Mouse (Mus musculus) heart, embryonic 13.5 days (tissue): ENCODE measurements at regions not wholly inside any gene's neighbourhood (a gene's known extent, or its start where the extent isn't known, plus 50 kb on each side); places are given as distances from the start of the nearest gene placed in this dataset.
A peak's percentile ranks its signal among the peaks of the same experiment; 100 is the strongest.

Experiments
- ATAC-seq: fragments of 200-750 bp; cut with Nextera tagmentation; 2 replicates; pipeline ENCODE4 v1.8.0; 2017; ENCODE audit warnings: moderate TSS enrichment; ENCODE audit not compliant: insufficient number of reproducible peaks, low FRiP score, low TSS enrichment; ENCODE audit errors: extremely low read depth
- H3K27ac ChIP-seq: fragments of 300-500 bp; sonication (generic); replicated peaks from 2 replicates; pipeline ENCODE4 v1.5.1; 2015; ENCODE audit warnings: moderate library complexity, mild to moderate bottlenecking, inconsistent platforms
- H3K27me3 ChIP-seq: fragments of 300-500 bp; sonication (generic); replicated peaks from 2 replicates; pipeline ENCODE4 v1.6.1; 2015; ENCODE audit warnings: mild to moderate bottlenecking, inconsistent platforms
- H3K36me3 ChIP-seq: fragments of 300-500 bp; sonication (generic); 2 replicates; pipeline ENCODE4 v1.6.1; 2015; ENCODE audit warnings: mild to moderate bottlenecking, inconsistent platforms
- H3K4me1 ChIP-seq: fragments of 300-500 bp; sonication (generic); 2 replicates; pipeline ENCODE4 v1.6.1; 2015; ENCODE audit warnings: inconsistent platforms
- H3K4me2 ChIP-seq: fragments of 300-500 bp; sonication (generic); 2 replicates; pipeline ENCODE4 v1.6.1; 2015; ENCODE audit warnings: inconsistent platforms, mild to moderate bottlenecking, moderate library complexity
- H3K4me3 ChIP-seq: fragments of 300-500 bp; sonication (generic); 2 replicates; pipeline ENCODE4 v1.5.1; 2015; ENCODE audit warnings: moderate library complexity, mild to moderate bottlenecking, inconsistent platforms
- H3K9ac ChIP-seq: fragments of 300-500 bp; sonication (generic); 2 replicates; pipeline ENCODE4 v1.6.1; 2015; ENCODE audit warnings: inconsistent platforms, mild to moderate bottlenecking, moderate library complexity
- H3K9me3 ChIP-seq: fragments of 300-500 bp; sonication (generic); 2 replicates; pipeline ENCODE4 v1.6.1; 2016; ENCODE audit warnings: inconsistent platforms
- WGBS: fragments of 180-500 bp; shearing (Covaris S2); methylation state at CpG from one replicate; pipeline ENCODE4 v1.1.7; 2015; ENCODE audit warnings: mixed read lengths; 5-methylcytosine and 5-hydroxymethylcytosine counted together

DNA sequence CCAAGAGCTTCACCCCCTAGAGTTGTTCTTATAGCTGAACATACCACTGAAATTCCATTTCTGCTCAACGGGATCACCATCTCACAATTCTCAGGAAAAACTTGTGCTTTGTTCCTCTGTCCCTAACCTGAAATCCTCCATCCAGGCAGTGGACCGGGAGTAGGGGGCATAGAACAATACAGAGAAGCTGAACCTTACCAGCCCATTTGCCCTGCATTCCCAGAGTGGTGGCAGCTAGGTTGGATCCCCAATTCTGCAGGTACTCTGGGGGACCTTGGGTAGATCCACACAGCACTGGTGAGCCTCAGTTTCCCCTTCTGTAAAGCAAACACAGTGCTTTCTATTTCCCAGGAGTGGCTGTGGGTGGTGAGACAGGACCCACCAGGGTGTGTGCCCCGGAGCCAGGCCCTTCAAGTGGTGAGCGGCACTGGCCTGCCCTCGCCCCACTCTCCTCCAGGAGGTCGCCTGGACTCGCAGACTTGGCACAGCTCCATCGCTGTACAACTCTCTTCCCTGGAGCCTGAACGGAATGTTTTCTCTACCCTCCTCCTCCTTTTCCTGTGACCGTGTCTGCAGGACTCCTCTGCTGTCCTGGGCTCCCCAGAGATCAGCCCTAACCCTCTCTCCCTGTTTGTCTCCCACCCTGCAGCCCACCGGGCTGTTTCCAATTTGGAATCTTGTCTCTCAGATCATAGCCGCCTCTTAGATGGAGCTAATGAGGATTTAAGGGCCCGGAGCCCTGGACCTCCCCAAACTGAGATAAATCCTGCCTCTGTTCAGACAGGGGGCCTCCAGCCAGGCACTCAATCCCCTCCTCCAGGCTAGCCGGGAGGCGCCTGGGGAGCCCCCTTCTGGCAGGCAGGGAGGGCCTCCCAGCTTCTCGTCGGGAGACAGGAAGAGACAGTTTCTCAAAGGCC, 52.3 kb upstream of the Cux1 start:
- peak; percentile 31; the same call in 1 of the 2 replicates for ATAC-seq
- Histone ChIP-seq H3K4me3 (peak overlapping the region; percentile 29), H3K4me1 (peaks cover 22% of the 10 kb centered on the region), H3K27me3 (peaks cover 22% of the 10 kb centered on the region), H3K9ac (peak overlapping the region; percentile 61), H3K27ac (peak overlapping the region; percentile 70), H3K36me3 (no peaks in the 10 kb centered on the region), H3K9me3 (no peaks in the 10 kb centered on the region), H3K4me2 (peak overlapping the region; percentile 65)
- WGBS, result 7% methylated on average over 17 of the region's 17 CpGs

DNA sequence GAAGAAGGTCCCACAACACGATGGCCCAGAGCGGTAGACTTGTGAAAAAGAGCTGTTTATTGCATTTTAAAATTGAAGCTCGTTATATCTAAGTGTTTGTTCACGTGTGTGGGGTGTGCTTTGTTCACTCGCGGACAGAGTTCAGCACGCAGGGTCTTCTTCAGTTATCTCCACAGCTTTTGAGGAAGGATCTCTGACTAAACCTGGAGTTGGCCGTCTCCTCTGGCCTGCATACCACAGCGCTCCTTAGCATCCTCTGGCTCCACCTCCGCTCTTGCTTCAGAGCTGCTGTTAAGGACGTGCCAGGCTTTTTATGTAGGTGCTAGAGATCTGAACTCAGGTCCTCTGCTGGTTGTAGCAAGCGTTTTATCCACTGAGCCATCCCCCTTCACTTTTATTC, 52.9 kb upstream of the Cux1 start:
- Histone ChIP-seq H3K4me1 (peaks cover 22% of the 10 kb centered on the region), H3K4me3 (peak overlapping the region; percentile 29), H3K27me3 (peaks cover 29% of the 10 kb centered on the region), H3K27ac (peak overlapping the region; percentile 70; the same call in 1 of the 2 replicates), H3K9ac (peak overlapping the region; percentile 61), H3K36me3 (no peaks in the 10 kb centered on the region), H3K4me2 (peak overlapping the region; percentile 65), H3K9me3 (no peaks in the 10 kb centered on the region)
- WGBS, result 16% methylated on average over 12 of the region's 12 CpGs
- no peak for ATAC-seq

GRCm38 (mm10) chr5:136621336-136622125, 54.2 kb upstream of the Cux1 start:
- ATAC-seq, result no peak
- WGBS, result 48% methylated on average over 4 of the region's 4 CpGs
- H3K4me1 ChIP-seq, result peaks cover 22% of the 10 kb centered on the region
- no peaks in the 10 kb centered on the region for H3K36me3 ChIP-seq
- no peak overlapping the region for H3K27ac ChIP-seq
- H3K4me3 ChIP-seq, result no peak overlapping the region
- H3K27me3 ChIP-seq, result peaks cover 34% of the 10 kb centered on the region
- no peaks in the 10 kb centered on the region for H3K9me3 ChIP-seq
- no peak overlapping the region for H3K9ac ChIP-seq
- H3K4me2 ChIP-seq, result no peak overlapping the region

DNA sequence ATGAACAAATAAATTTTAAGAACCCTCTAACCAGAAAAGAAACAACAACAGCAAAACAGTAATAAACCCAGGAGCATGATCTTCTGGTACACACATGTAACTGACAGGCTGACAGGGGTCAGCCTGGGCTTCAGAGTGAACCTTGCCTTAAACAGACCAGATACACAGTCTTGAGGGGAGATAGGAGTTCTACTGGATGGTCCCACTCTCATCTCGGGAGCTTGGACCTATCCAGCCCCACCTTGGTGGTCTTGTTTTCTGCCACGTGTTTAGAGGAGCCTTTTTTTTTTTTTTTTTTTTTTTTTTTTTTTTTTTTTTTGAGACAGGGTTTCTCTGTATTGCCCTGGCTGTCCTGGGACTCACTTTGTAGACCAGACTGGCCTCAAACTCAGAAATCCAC, 54.9 kb upstream of the Cux1 start:
- Histone ChIP-seq H3K4me1 (peaks cover 22% of the 10 kb centered on the region), H3K9me3 (no peaks in the 10 kb centered on the region), H3K4me3 (no peak overlapping the region), H3K9ac (no peak overlapping the region), H3K36me3 (no peaks in the 10 kb centered on the region), H3K27me3 (peaks cover 34% of the 10 kb centered on the region), H3K27ac (no peak overlapping the region), H3K4me2 (no peak overlapping the region)
- ATAC-seq, result no peak
- 16% methylated on average over 2 of the region's 2 CpGs for WGBS

DNA sequence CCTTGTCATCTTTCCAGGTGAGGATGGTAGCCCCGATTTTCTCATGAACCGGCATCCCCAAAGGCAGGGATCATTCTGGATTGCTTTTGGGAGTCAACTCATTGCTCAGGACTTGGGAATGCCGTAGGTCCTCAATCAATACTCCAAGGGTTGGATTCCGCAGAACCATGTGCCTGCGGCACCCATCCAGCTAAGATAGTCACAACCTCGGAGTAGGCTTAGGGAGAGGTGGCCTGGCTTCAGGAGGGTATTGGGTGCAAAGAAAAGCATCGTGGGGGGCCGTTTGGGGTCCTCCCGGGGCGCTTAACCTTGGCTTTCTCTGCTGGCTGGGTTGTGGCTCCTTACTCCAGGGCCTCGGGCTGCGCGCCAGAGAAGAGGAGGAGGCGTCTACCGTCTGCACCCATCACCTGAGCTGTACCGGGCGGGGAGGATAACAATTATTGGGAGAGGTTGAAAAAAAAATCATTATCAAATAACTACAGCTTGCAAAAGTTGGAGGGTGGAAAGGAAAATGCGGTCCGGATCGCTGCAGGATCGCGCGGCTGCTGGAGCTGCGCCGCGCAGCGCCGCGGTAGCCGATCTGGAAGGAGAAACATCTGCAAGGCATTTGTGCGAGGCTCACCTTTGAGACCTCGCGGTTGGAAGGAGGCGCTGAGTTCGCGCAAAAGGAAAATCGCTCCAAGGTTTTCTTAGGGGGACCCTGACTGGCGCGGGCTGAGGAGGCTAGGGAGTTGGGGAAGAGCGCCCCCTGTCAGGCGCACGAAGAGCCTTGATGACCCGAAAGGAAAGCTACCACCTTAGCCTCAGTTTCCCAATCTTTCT, 55.6 kb upstream of the Cux1 start:
- Histone ChIP-seq H3K4me2 (peak overlapping the region; percentile 82), H3K36me3 (no peaks in the 10 kb centered on the region), H3K27ac (no peak overlapping the region), H3K27me3 (peaks cover 34% of the 10 kb centered on the region), H3K9me3 (no peaks in the 10 kb centered on the region), H3K4me3 (peak overlapping the region; percentile 54), H3K4me1 (peaks cover 22% of the 10 kb centered on the region), H3K9ac (peak overlapping the region; percentile 69)
- no peak for ATAC-seq
- 3% methylated on average over 43 of the region's 43 CpGs for WGBS

DNA sequence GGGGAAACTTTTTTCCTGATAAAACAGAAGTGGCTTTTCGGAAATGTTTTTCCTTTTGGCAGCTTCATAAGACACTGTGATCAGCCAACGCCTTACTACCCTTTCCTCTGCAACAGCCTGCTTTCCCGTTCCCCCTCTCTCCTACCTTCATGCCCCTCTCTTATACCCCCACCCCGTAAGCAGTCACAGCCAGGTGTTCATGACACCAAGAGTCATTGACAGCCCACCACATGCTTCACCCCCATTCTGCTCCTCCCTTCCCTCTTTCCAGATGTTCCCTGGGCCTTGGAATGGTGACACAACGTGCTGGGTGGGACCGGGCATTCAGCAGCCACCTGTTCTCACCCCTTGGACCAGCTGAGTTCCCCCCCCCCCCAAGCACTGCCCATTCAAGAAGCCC, 56.5 kb upstream of the Cux1 start:
- Histone ChIP-seq H3K27me3 (peaks cover 34% of the 10 kb centered on the region), H3K36me3 (no peaks in the 10 kb centered on the region), H3K4me1 (peaks cover 22% of the 10 kb centered on the region), H3K4me3 (no peak overlapping the region), H3K9ac (no peak overlapping the region), H3K9me3 (no peaks in the 10 kb centered on the region), H3K4me2 (no peak overlapping the region), H3K27ac (no peak overlapping the region)
- 43% methylated on average over 6 of the region's 6 CpGs for WGBS
- ATAC-seq, result no peak

DNA sequence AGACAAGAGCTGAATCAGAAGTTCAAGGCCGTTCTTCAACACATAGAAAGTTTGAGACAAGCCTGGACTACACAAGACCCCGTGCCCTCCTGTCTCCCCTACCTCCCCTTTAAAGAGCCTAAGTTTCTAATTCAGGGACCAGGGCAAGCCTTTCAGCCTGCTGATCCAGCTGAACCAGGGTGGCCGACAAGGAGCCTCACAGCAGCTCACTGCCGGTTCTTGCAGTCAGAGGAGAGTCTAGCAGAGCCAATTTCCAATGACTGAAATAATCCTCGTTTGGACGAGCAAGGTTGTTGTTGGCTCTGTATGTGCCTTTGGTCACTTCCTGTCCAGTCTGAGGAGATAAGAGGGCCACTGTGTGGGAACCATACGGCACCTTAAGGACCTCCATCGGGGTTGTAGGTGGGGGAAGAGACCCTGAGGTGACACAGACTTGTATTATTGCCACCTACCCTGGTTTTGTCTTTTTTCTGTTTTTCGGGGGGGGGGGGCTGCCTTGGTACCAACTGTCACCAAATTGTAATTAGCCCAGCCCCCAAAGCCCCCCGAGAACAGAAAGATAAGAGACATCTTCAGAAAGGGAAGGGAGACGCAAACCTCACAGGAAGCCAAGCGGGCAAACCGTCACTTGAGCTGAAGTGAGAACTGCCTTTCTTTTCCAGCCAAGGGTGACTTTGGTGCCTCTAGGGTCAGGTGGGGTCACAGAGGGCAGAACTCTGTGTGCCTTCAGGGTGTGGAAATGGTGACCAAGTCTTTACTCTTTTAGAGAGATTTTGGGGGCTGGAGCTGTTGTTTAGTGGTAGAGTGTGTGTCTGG, 58.1 kb upstream of the Cux1 start:
- Histone ChIP-seq H3K9ac (no peak overlapping the region), H3K27ac (no peak overlapping the region), H3K9me3 (no peaks in the 10 kb centered on the region), H3K4me3 (no peak overlapping the region), H3K36me3 (no peaks in the 10 kb centered on the region), H3K4me2 (no peak overlapping the region), H3K27me3 (peaks cover 34% of the 10 kb centered on the region), H3K4me1 (peaks cover 9% of the 10 kb centered on the region)
- no peak for ATAC-seq
- 44% methylated on average over 13 of the region's 13 CpGs for WGBS

DNA sequence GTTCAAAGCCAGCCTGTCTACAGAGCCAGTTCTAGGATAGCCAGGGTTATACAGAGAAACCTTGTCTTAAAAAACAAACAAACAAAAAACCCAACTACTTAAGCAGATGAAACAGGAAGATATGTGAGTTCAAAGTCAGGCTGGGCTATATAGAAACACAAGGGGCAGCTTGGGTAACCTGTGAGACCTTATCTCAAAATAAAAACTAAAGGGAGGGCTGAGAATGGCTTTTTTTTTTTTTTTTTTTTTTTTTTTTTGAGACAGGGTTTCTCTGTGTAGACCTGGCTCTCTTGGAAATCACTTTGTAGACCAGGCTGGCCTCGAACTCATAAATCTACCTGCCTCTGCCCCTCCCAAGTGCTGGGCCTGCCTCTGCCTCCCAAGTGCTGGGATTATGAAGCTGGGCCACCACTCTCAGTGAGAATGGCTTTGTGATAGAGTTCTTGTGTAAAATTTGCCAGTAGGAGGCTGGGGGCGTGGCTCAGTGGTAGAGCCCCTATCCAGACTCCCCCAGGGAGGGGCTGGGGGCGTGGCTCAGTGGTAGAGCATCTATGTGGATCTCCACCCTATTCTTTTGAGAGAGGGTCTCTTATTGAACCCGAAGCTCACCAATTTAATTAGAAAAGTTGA, 59.0 kb upstream of the Cux1 start:
- no peaks in the 10 kb centered on the region for H3K36me3 ChIP-seq
- no peak overlapping the region for H3K27ac ChIP-seq
- H3K9me3 ChIP-seq, result no peaks in the 10 kb centered on the region
- WGBS, result 34% methylated on average over 4 of the region's 4 CpGs
- no peak for ATAC-seq
- no peak overlapping the region for H3K9ac ChIP-seq
- H3K4me2 ChIP-seq, result no peak overlapping the region
- H3K4me1 ChIP-seq, result peaks cover 6% of the 10 kb centered on the region
- H3K27me3 ChIP-seq, result peaks cover 34% of the 10 kb centered on the region
- H3K4me3 ChIP-seq, result no peak overlapping the region

DNA sequence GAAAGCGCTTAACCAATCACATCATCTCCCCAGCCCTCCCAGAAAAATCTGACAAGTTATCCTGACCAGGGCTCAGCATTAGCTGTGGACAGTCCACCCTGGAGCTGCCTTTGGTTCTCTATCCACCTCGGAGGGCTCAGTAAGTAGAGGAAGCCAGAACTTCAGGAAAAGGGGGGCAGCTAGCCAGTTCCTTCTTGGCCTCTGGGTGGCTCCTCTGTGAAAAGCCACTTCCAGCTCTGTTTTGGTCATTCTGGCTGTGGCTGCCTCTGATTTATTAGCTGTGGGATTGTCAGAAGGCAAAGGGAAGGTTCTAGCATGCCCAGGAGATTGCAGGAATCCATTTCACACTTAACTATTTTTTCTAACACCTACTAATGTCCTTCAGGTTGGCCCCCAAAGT, 59.6 kb upstream of the Cux1 start:
- no peaks in the 10 kb centered on the region for H3K9me3 ChIP-seq
- H3K27me3 ChIP-seq, result peaks cover 28% of the 10 kb centered on the region
- no peak overlapping the region for H3K4me3 ChIP-seq
- 56% methylated on average over 2 of the region's 2 CpGs for WGBS
- H3K4me2 ChIP-seq, result no peak overlapping the region
- H3K9ac ChIP-seq, result no peak overlapping the region
- H3K4me1 ChIP-seq, result peaks cover 6% of the 10 kb centered on the region
- no peaks in the 10 kb centered on the region for H3K36me3 ChIP-seq
- H3K27ac ChIP-seq, result no peak overlapping the region
- no peak for ATAC-seq

- ATAC-seq, result no peak
- peaks cover 22% of the 10 kb centered on the region for H3K27me3 ChIP-seq
- H3K4me2 ChIP-seq, result no peak overlapping the region
- H3K27ac ChIP-seq, result no peak overlapping the region
- H3K4me1 ChIP-seq, result peaks cover 2% of the 10 kb centered on the region
- no peaks in the 10 kb centered on the region for H3K9me3 ChIP-seq
- no peak overlapping the region for H3K9ac ChIP-seq
- 66% methylated on average over 11 of the region's 11 CpGs for WGBS
- no peaks in the 10 kb centered on the region for H3K36me3 ChIP-seq
- H3K4me3 ChIP-seq, result no peak overlapping the region
These were observed 60.5 kb upstream of the Cux1 start for GRCm38 (mm10) chr5:136627671-136628292.
